Mouse (Mus musculus): ENCODE results near the gene Ccdc171.
"Not testable (repeated sequence)": the region's sequence is repeated elsewhere in the genome, so short reads cannot be mapped to it uniquely, and the experiment has no call there.

DNA sequence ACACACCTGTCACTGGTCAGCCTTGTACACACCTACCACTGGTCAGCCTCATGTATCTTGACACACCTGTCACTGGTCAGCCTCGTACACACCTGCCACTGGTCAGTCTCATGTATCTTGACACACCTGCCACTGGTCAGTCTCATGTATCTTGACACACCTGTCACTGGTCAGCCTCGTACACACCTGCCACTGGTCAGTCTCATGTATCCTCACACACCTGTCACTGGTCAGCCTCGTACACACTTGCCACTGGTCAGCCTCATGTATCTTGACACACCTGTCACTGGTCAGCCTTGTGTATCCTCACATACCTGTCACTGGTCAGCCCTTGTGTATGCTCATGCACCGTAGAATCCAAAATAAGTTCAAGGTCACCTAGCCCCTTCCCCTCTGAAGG, 150.0 kb downstream of the Ccdc171 start:
- not testable (repeated sequence) for TF ChIP-seq POLR2A (IDR thresholded peaks at IDR 0.05; ENCODE audit: insufficient read depth, low read depth, low read length); CTCF (IDR thresholded peaks at IDR 0.05)

Data from heart, adult 2 months (tissue).